Mouse (Mus musculus): ENCODE data around the gene Tnni1. TPM values are rescaled to one million over a fixed set of nuclear protein-coding genes. Genes with fewer than 3 reads are reported as not detected.

Gene Tnni1
- polyA plus RNA-seq, 1 experiment: 1.3 TPM

GRCm38 (mm10) chr1:135776596-135776995 is 2.6 kb upstream of the Tnni1 start:
- Histone ChIP-seq H3K4me1 (ENCODE audit: control insufficient read depth, insufficient read depth, insufficient read length) (no peaks in the 10 kb centered on the region), H3K4me3 (ENCODE audit: extremely low read depth, insufficient read depth, insufficient read length) (no peak overlapping the region), H3K36me3 (ENCODE audit: control insufficient read depth, insufficient read depth, low read length) (no peaks in the 10 kb centered on the region), H3K27me3 (ENCODE audit: control insufficient read depth, insufficient read depth, low read length) (no peaks in the 10 kb centered on the region), H3K27ac (ENCODE audit: insufficient read depth, low read length) (no peak overlapping the region)
- TF ChIP-seq CTCF (IDR thresholded peaks at IDR 0.05; ENCODE audit: extremely low read depth, insufficient read depth, insufficient read length, insufficient replicate concordance): no peak
- TF ChIP-seq POLR2A (IDR thresholded peaks at IDR 0.05; ENCODE audit: low read depth, low read length): no peak
- no peak for DNase-seq (ENCODE audit: low read depth in 1 of 2, low spot score in 2 of 2)

GRCm38 (mm10) chr1:135777046-135777445 is 2.2 kb upstream of the Tnni1 start:
- Histone ChIP-seq H3K4me1 (ENCODE audit: control insufficient read depth, insufficient read depth, insufficient read length) (no peaks in the 10 kb centered on the region), H3K27ac (ENCODE audit: insufficient read depth, low read length) (no peak overlapping the region), H3K27me3 (ENCODE audit: control insufficient read depth, insufficient read depth, low read length) (no peaks in the 10 kb centered on the region), H3K36me3 (ENCODE audit: control insufficient read depth, insufficient read depth, low read length) (no peaks in the 10 kb centered on the region), H3K4me3 (ENCODE audit: extremely low read depth, insufficient read depth, insufficient read length) (no peak overlapping the region)
- TF ChIP-seq CTCF (IDR thresholded peaks at IDR 0.05; ENCODE audit: extremely low read depth, insufficient read depth, insufficient read length, insufficient replicate concordance) (no peak), POLR2A (IDR thresholded peaks at IDR 0.05; ENCODE audit: low read depth, low read length) (no peak)
- 90% methylated on average over 1 of the region's 1 CpGs for WGBS
- no peak for DNase-seq (ENCODE audit: low read depth in 1 of 2, low spot score in 2 of 2)

- no peaks in the 10 kb centered on the region for H3K4me1 ChIP-seq (ENCODE audit: control insufficient read depth, insufficient read depth, insufficient read length)
- no peak overlapping the region for H3K4me3 ChIP-seq (ENCODE audit: extremely low read depth, insufficient read depth, insufficient read length)
- TF ChIP-seq POLR2A (IDR thresholded peaks at IDR 0.05; ENCODE audit: low read depth, low read length): no peak
- no peak for TF ChIP-seq CTCF (IDR thresholded peaks at IDR 0.05; ENCODE audit: extremely low read depth, insufficient read depth, insufficient read length, insufficient replicate concordance)
- H3K36me3 ChIP-seq (ENCODE audit: control insufficient read depth, insufficient read depth, low read length): no peaks in the 10 kb centered on the region
- DNase-seq (ENCODE audit: low read depth in 1 of 2, low spot score in 2 of 2): no peak
- no peaks in the 10 kb centered on the region for H3K27me3 ChIP-seq (ENCODE audit: control insufficient read depth, insufficient read depth, low read length)
- 85% methylated on average over 4 of the region's 4 CpGs for WGBS
- H3K27ac ChIP-seq (ENCODE audit: insufficient read depth, low read length): no peak overlapping the region
These were observed 1.4 kb downstream of the Tnni1 start for GRCm38 (mm10) chr1:135780649-135781048.

- H3K4me3 ChIP-seq (ENCODE audit: extremely low read depth, insufficient read depth, insufficient read length): no peak overlapping the region
- peak; percentile 89 for TF ChIP-seq CTCF (IDR thresholded peaks at IDR 0.05; ENCODE audit: extremely low read depth, insufficient read depth, insufficient read length, insufficient replicate concordance)
- TF ChIP-seq POLR2A (IDR thresholded peaks at IDR 0.05; ENCODE audit: low read depth, low read length): no peak
- H3K27me3 ChIP-seq (ENCODE audit: control insufficient read depth, insufficient read depth, low read length): no peaks in the 10 kb centered on the region
- no peaks in the 10 kb centered on the region for H3K4me1 ChIP-seq (ENCODE audit: control insufficient read depth, insufficient read depth, insufficient read length)
- no peaks in the 10 kb centered on the region for H3K36me3 ChIP-seq (ENCODE audit: control insufficient read depth, insufficient read depth, low read length)
- WGBS: 19% methylated on average over 13 of the region's 13 CpGs
- peak; percentile 15 to 42 for DNase-seq (ENCODE audit: low read depth in 1 of 2, low spot score in 2 of 2)
- no peak overlapping the region for H3K27ac ChIP-seq (ENCODE audit: insufficient read depth, low read length)
These were observed 2.0 kb downstream of the Tnni1 start for GRCm38 (mm10) chr1:135781220-135781619.

GRCm38 (mm10) chr1:135782816-135783215 is 3.6 kb downstream of the Tnni1 start:
- no peak overlapping the region for H3K4me3 ChIP-seq (ENCODE audit: extremely low read depth, insufficient read depth, insufficient read length)
- H3K27me3 ChIP-seq (ENCODE audit: control insufficient read depth, insufficient read depth, low read length): no peaks in the 10 kb centered on the region
- 90% methylated on average over 10 of the region's 10 CpGs for WGBS
- no peaks in the 10 kb centered on the region for H3K36me3 ChIP-seq (ENCODE audit: control insufficient read depth, insufficient read depth, low read length)
- no peak overlapping the region for H3K27ac ChIP-seq (ENCODE audit: insufficient read depth, low read length)
- no peak for DNase-seq (ENCODE audit: low read depth in 1 of 2, low spot score in 2 of 2)
- H3K4me1 ChIP-seq (ENCODE audit: control insufficient read depth, insufficient read depth, insufficient read length): no peaks in the 10 kb centered on the region
- TF ChIP-seq POLR2A (IDR thresholded peaks at IDR 0.05; ENCODE audit: low read depth, low read length): no peak
- TF ChIP-seq CTCF (IDR thresholded peaks at IDR 0.05; ENCODE audit: extremely low read depth, insufficient read depth, insufficient read length, insufficient replicate concordance): no peak

- DNase-seq (ENCODE audit: low read depth in 1 of 2, low spot score in 2 of 2): peak; percentile 62 to 65
- no peaks in the 10 kb centered on the region for H3K27me3 ChIP-seq (ENCODE audit: control insufficient read depth, insufficient read depth, low read length)
- TF ChIP-seq CTCF (IDR thresholded peaks at IDR 0.05; ENCODE audit: extremely low read depth, insufficient read depth, insufficient read length, insufficient replicate concordance) (peak; percentile 40; the same call in 1 of the 2 replicates), POLR2A (IDR thresholded peaks at IDR 0.05; ENCODE audit: low read depth, low read length) (no peak)
- no peak overlapping the region for H3K4me3 ChIP-seq (ENCODE audit: extremely low read depth, insufficient read depth, insufficient read length)
- H3K36me3 ChIP-seq (ENCODE audit: control insufficient read depth, insufficient read depth, low read length): no peaks in the 10 kb centered on the region
- H3K4me1 ChIP-seq (ENCODE audit: control insufficient read depth, insufficient read depth, insufficient read length): peaks cover 4% of the 10 kb centered on the region; the same call in 1 of the 2 replicates
- H3K27ac ChIP-seq (ENCODE audit: insufficient read depth, low read length): no peak overlapping the region
- WGBS: 61% methylated on average over 3 of the region's 3 CpGs
These were observed 8.6 kb downstream of the Tnni1 start for GRCm38 (mm10) chr1:135787799-135788198.

- Histone ChIP-seq H3K4me1 (ENCODE audit: control insufficient read depth, insufficient read depth, insufficient read length) (peaks cover 8% of the 10 kb centered on the region; the same call in 1 of the 2 replicates), H3K4me3 (ENCODE audit: extremely low read depth, insufficient read depth, insufficient read length) (no peak overlapping the region), H3K27ac (ENCODE audit: insufficient read depth, low read length) (no peak overlapping the region), H3K27me3 (ENCODE audit: control insufficient read depth, insufficient read depth, low read length) (no peaks in the 10 kb centered on the region), H3K36me3 (ENCODE audit: control insufficient read depth, insufficient read depth, low read length) (no peaks in the 10 kb centered on the region)
- WGBS: 15% methylated on average over 10 of the region's 10 CpGs
- DNase-seq (ENCODE audit: low read depth in 1 of 2, low spot score in 2 of 2): peak in 1 of 2 experiments; percentile 22
- TF ChIP-seq CTCF (IDR thresholded peaks at IDR 0.05; ENCODE audit: extremely low read depth, insufficient read depth, insufficient read length, insufficient replicate concordance) (no peak), POLR2A (IDR thresholded peaks at IDR 0.05; ENCODE audit: low read depth, low read length) (no peak)
These were observed 9.5 kb downstream of the Tnni1 start for GRCm38 (mm10) chr1:135788708-135789107.
